Mouse (Mus musculus): ENCODE measurements around the gene Pex11a. TPM values are rescaled to one million over a fixed set of nuclear protein-coding genes. Genes with fewer than 3 reads are reported as not detected.
A peak's percentile ranks its signal among the peaks of the same experiment; 100 is the strongest.
"Not testable (repeated sequence)": the region's sequence is repeated elsewhere in the genome, so short reads cannot be mapped to it uniquely, and the experiment has no call there.

The Pex11a gene
- total RNA-seq (2015; ENCODE audit: low replicate concordance) = not detected in 2 replicates
- total RNA-seq (2017; ENCODE audit: low replicate concordance) = 0.51 TPM in 1 of 2 replicates, not detected in the other

GRCm38 (mm10) chr7:79742659-79743536 is at the start of gene Pex11a, which contains the start of gene Wdr93:
Gene Pex11a, minus strand, starts transcription at chr7:79743131.
Gene Wdr93, plus strand, starts transcription at chr7:79743163.
- peak; percentile 69; the same call in 1 of the 2 replicates for ATAC-seq (replicated peaks; ENCODE audit: low FRiP score, poor library complexity, severe bottlenecking)

- ATAC-seq (replicated peaks; ENCODE audit: low FRiP score, poor library complexity, severe bottlenecking) = not testable (repeated sequence)
These were observed 46.9 kb upstream of the Pex11a start for GRCm38 (mm10) chr7:79789812-79790211.

GRCm38 (mm10) chr7:79786295-79786694 is 43.4 kb upstream of the Pex11a start:
- ATAC-seq (replicated peaks; ENCODE audit: low FRiP score, poor library complexity, severe bottlenecking) = peak; percentile 79

- ATAC-seq (replicated peaks; ENCODE audit: low FRiP score, poor library complexity, severe bottlenecking) = no peak
These were observed 39.6 kb upstream of the Pex11a start for GRCm38 (mm10) chr7:79782516-79782855.

GRCm38 (mm10) chr7:79781826-79782515 is 39.0 kb upstream of the Pex11a start:
- ATAC-seq (replicated peaks; ENCODE audit: low FRiP score, poor library complexity, severe bottlenecking) = no peak

- peak; percentile 80 for ATAC-seq (replicated peaks; ENCODE audit: low FRiP score, poor library complexity, severe bottlenecking)
These were observed 38.0 kb upstream of the Pex11a start for GRCm38 (mm10) chr7:79780647-79781626.

- no peak for ATAC-seq (replicated peaks; ENCODE audit: low FRiP score, poor library complexity, severe bottlenecking)
These were observed 28.9 kb upstream of the Pex11a start for GRCm38 (mm10) chr7:79771561-79772512.

GRCm38 (mm10) chr7:79769664-79770063 is 26.7 kb upstream of the Pex11a start:
- no peak for ATAC-seq (replicated peaks; ENCODE audit: low FRiP score, poor library complexity, severe bottlenecking)

GRCm38 (mm10) chr7:79765991-79766390 is 23.1 kb upstream of the Pex11a start:
- ATAC-seq (replicated peaks; ENCODE audit: low FRiP score, poor library complexity, severe bottlenecking) = no peak

GRCm38 (mm10) chr7:79762106-79762505 is 19.2 kb upstream of the Pex11a start:
- ATAC-seq (replicated peaks; ENCODE audit: low FRiP score, poor library complexity, severe bottlenecking) = no peak; the same call in 1 of the 2 replicates

GRCm38 (mm10) chr7:79761124-79761876 is 18.4 kb upstream of the Pex11a start:
- ATAC-seq (replicated peaks; ENCODE audit: low FRiP score, poor library complexity, severe bottlenecking) = no peak

GRCm38 (mm10) chr7:79759766-79760165 is 16.8 kb upstream of the Pex11a start:
- ATAC-seq (replicated peaks; ENCODE audit: low FRiP score, poor library complexity, severe bottlenecking) = no peak

GRCm38 (mm10) chr7:79758176-79758575 is 15.2 kb upstream of the Pex11a start:
- ATAC-seq (replicated peaks; ENCODE audit: low FRiP score, poor library complexity, severe bottlenecking) = no peak

GRCm38 (mm10) chr7:79756334-79756733 is 13.4 kb upstream of the Pex11a start:
- ATAC-seq (replicated peaks; ENCODE audit: low FRiP score, poor library complexity, severe bottlenecking) = no peak

- ATAC-seq (replicated peaks; ENCODE audit: low FRiP score, poor library complexity, severe bottlenecking) = no peak
These were observed 6.6 kb upstream of the Pex11a start for GRCm38 (mm10) chr7:79749511-79749910.

GRCm38 (mm10) chr7:79747659-79748058 is 4.7 kb upstream of the Pex11a start:
- ATAC-seq (replicated peaks; ENCODE audit: low FRiP score, poor library complexity, severe bottlenecking) = no peak

GRCm38 (mm10) chr7:79744585-79744984 is 1.7 kb upstream of the Pex11a start:
- no peak for ATAC-seq (replicated peaks; ENCODE audit: low FRiP score, poor library complexity, severe bottlenecking)

- no peak for ATAC-seq (replicated peaks; ENCODE audit: low FRiP score, poor library complexity, severe bottlenecking)
These were observed 1.1 kb upstream of the Pex11a start for GRCm38 (mm10) chr7:79744051-79744450.
